Comparison of ENCODE assay signal across 8 mouse cellular contexts in genomic region chr12:87052661-87053321, GRCm38 (mm10). TPM values are rescaled to one million over a fixed set of nuclear protein-coding genes. Genes with fewer than 3 reads are reported as not detected.
A peak's percentile ranks its signal among the peaks of the same experiment; 100 is the strongest.
DNase-seq lines count a peak whose midpoint lies in the region; TF ChIP-seq lines count a peak whose summit lies in the region.

No protein-coding gene starts in this region.

- H3K4me1 ChIP-seq in cortical plate, adult 2 months (ENCODE audit: control insufficient read depth, insufficient read depth, low read length), result peaks cover 5% of the 10 kb centered on the region
- no peaks in the 10 kb centered on the region for H3K4me1 ChIP-seq in lung, adult 2 months (ENCODE audit: control insufficient read depth, insufficient read depth, low read length)
- peaks cover 11% of the 10 kb centered on the region for H3K4me1 ChIP-seq in olfactory bulb, adult 2 months (ENCODE audit: control insufficient read depth, insufficient read depth, low read length)

- H3K4me3 ChIP-seq in cortical plate, adult 2 months (ENCODE audit: insufficient read depth, low read length), result no peak overlapping the region
- no peak overlapping the region for H3K4me3 ChIP-seq in lung, adult 2 months (replicated peaks; ENCODE audit: extremely low read depth, low read depth, low read length)
- H3K4me3 ChIP-seq in olfactory bulb, adult 2 months (ENCODE audit: insufficient read depth, low read depth, low read length), result 0 out of 2 replicates have a peak overlapping the region, but pooled peaks have one; percentile 24

- TF ChIP-seq CTCF in cortical plate, adult 2 months (IDR thresholded peaks at IDR 0.05; ENCODE audit: extremely low read depth, insufficient read depth, low read length), result peak; percentile 95
- peak; percentile 95 for TF ChIP-seq CTCF in lung, adult 2 months (IDR thresholded peaks at IDR 0.05; ENCODE audit: insufficient read depth, low read length)
- TF ChIP-seq CTCF in olfactory bulb, adult 2 months (IDR thresholded peaks at IDR 0.05; ENCODE audit: insufficient read depth, low read depth, low read length), result peak; percentile 78

- 28% methylated on average over 11 of the region's 16 CpGs for WGBS in lung, adult 2 months
- 13% methylated on average over 16 of the region's 16 CpGs for whole genome bisulfite sequencing in olfactory bulb, adult 2 months

- H3K27ac ChIP-seq in cortical plate, adult 2 months (ENCODE audit: insufficient read depth, low read length), result no peak overlapping the region
- H3K27ac ChIP-seq in olfactory bulb, adult 2 months (ENCODE audit: insufficient read depth, low read depth, low read length), result no peak overlapping the region

- DNase-seq in 3T3-L1 (ENCODE audit: low read depth, low spot score), result peak; percentile 74
- peak; percentile 71 for DNase-seq in ZHBTc4 (ENCODE audit: low read depth, low spot score)
- DNase-seq in gastrocnemius, postnatal 14 days, result peak; percentile 77
- peak; percentile 91 to 92 for DNase-seq in kidney, postnatal 4 days
- peak; percentile 81 for DNase-seq in lung, adult 2 months
- peak; percentile 37 to 50 for DNase-seq in thymus, adult 18-20 months

- intact Hi-C loops in gastrocnemius, postnatal 14 days (cut with DNase I; ENCODE audit: low total_unique reads), result no loop called here

- TF ChIP-seq POLR2A in cortical plate, adult 2 months (IDR thresholded peaks at IDR 0.05; ENCODE audit: extremely low read depth, insufficient read depth, low read length), result no peak
- TF ChIP-seq POLR2A in lung, adult 2 months (IDR thresholded peaks at IDR 0.05; ENCODE audit: borderline replicate concordance, extremely low read depth, low read depth, low read length), result no peak
- TF ChIP-seq POLR2A in olfactory bulb, adult 2 months (IDR thresholded peaks at IDR 0.05; ENCODE audit: insufficient read depth, low read depth, low read length), result no peak

RNA-seq across cellular contexts. Expression of gene Tmem63c, which starts 31.7 kb away (rescaled TPM):
- 39.0 and 41.3 TPM in 2 replicates for polyA plus RNA-seq in cortical plate, adult 2 months (2012; rRNA removed)
- under 1 TPM; 0.07 to 0.10 TPM for total RNA-seq in gastrocnemius, postnatal 14 days (2021)
- polyA plus RNA-seq in lung, adult 2 months (2012; rRNA removed), result 0.16 and 0.22 TPM in 2 replicates
- polyA plus RNA-seq in olfactory bulb, adult 2 months (2012; ENCODE audit: insufficient read depth, insufficient read length, low replicate concordance, missing spikeins), result not detected in 2 replicates

RNA-seq across cellular contexts. Expression of gene Ngb, which starts 49.5 kb away (rescaled TPM):
- 8.9 and 9.5 TPM in 2 replicates for polyA plus RNA-seq in cortical plate, adult 2 months (2012; rRNA removed)
- total RNA-seq in gastrocnemius, postnatal 14 days (2021), result under 1 TPM in 1 of 2 experiments, not detected in 1; 0.27 TPM
- polyA plus RNA-seq in lung, adult 2 months (2012; rRNA removed), result 4.8 and 7.8 TPM in 2 replicates
- polyA plus RNA-seq in olfactory bulb, adult 2 months (2012; ENCODE audit: insufficient read depth, insufficient read length, low replicate concordance, missing spikeins), result not detected in 2 replicates

Comparison
In these comparisons a context has a peak if more than half of its experiments do, and no peak if none do; other contexts are left out.
1. RNA of gene Tmem63c, which starts 31.7 kb away (polyA plus RNA-seq): 39.0 to 41.3 TPM in cortical plate, adult 2 months; 0.16 to 0.22 TPM in lung, adult 2 months and not detected in olfactory bulb, adult 2 months; every median in the first group is over 10 times any median in the second.
2. Peak in every context shown above with its lines, with median percentiles within 50 percentile points of each other: DNase-seq and CTCF ChIP-seq.